Mouse (Mus musculus) lung, adult 18-20 months (tissue): Measurements from ENCODE around the gene Lmtk2.

Experiments used
- DNase-seq, 2 experiments: peaks; one replicate each; pipeline ENCODE4 v3.0.0; 2022; ENCODE audit warnings: mixed read lengths in 2 of 2

Lmtk2 gene

GRCm38 (mm10) chr5:144109201-144109600 lies 9.0 kb downstream of the Lmtk2 start:
- peak; percentile 75 to 83 for DNase-seq

DNA sequence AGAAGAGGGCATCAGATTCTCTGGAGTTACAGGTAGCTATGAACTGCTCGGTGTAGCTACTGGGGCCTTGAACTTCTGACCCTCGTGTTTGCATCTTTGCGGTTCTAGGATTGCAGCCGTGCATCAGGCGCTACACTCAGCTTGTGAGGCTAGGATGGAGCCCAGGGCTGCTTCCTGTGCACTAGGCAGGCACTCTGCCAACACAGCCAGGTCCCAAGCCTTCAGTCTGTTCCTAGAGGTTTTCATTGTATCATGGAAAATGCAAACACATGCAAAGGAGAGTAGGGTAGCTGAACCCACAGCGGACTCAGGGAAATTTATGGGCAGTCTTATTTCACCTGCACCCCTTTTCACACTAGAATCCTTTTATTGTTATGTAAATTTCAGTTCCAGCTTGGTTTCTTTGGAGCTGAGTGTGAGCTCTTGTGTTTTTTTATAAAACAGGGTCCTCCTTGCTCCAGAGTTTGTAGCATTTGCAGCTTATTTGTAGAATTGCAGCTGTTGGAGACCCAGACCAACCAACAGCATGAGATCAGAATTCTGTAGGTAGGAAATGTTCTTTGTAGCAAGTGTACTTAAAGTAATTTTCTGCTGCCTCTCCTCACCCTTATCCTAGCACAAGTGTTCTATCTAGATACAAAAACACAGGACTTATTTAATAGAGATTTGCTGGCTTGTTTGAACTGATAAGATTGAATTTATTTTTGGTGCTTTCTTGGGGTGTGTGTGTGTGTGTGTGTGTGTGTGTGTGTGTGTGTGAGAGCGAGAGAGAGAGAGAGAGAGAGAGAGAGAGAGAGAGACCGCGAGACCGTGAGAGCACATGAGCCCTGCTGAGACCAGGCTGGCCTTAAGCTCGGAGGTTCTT lies 12.6 kb downstream of the Lmtk2 start:
- no peak for DNase-seq

- peak in 1 of 2 experiments; percentile 29 for DNase-seq
Measured at GRCm38 (mm10) chr5:144114068-144114467, 13.8 kb downstream of the Lmtk2 start.

- peak in 1 of 2 experiments; percentile 26 for DNase-seq
Measured at GRCm38 (mm10) chr5:144114970-144115627, 14.9 kb downstream of the Lmtk2 start.

- no peak for DNase-seq
Measured at GRCm38 (mm10) chr5:144115628-144115977, 15.4 kb downstream of the Lmtk2 start.

- no peak for DNase-seq
Measured at GRCm38 (mm10) chr5:144118271-144118670, 18.0 kb downstream of the Lmtk2 start.

- no peak for DNase-seq
Measured at GRCm38 (mm10) chr5:144119286-144119685, 19.1 kb downstream of the Lmtk2 start.

GRCm38 (mm10) chr5:144121489-144121888 lies 21.3 kb downstream of the Lmtk2 start:
- DNase-seq: no peak

- peak in 1 of 2 experiments; percentile 42 for DNase-seq
Measured at GRCm38 (mm10) chr5:144125979-144126755, 25.9 kb downstream of the Lmtk2 start.

- DNase-seq: no peak
Measured at GRCm38 (mm10) chr5:144143531-144143930, 43.3 kb downstream of the Lmtk2 start.

- peak; percentile 61 to 65 for DNase-seq
Measured at GRCm38 (mm10) chr5:144146898-144147297, 46.7 kb downstream of the Lmtk2 start.

DNA sequence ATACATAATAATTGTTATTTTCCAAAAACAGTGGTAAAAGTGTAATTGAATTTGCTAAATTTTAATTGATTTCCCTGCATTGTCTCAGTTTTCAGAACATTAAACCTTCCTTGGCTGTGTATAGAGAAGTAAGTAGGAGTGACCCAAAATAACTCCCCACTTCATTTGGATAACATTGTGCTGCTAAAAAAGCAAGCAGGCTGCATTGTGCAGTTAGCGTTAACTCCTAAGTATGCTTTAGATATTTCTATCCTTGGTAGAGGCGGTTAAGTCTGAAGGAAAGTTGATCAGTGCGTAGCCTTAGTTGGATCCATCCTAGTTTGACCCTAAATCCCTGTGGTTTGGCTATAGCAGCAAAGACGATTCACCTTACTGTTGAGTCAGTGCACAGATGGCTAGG lies 49.3 kb downstream of the Lmtk2 start:
- no peak for DNase-seq

- peak in 1 of 2 experiments; percentile 39 for DNase-seq
Measured at GRCm38 (mm10) chr5:144151270-144151669, 51.0 kb downstream of the Lmtk2 start.

- peak; percentile 63 to 77 for DNase-seq
Measured at GRCm38 (mm10) chr5:144154528-144154927, 54.3 kb downstream of the Lmtk2 start.

DNA sequence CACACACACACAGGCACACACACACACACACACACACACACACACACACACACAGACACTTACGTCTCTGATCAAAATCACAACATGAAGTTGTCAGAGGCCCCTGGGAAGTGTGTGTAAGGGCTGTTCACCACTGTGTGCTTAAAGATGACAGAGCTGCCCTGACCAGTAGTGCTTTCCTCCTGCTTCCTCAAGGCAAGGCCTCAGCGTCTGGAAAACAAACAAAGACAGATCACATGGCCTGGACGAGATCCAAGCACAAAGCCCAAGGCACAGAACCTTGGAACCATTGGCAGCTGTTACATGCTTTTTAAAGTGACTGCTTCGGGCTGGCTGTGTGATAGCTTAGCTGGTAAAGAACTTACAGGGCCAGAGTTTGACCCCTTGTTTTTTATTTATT lies 58.4 kb downstream of the Lmtk2 start:
- peak; percentile 87 to 91 for DNase-seq

- no peak for DNase-seq
Measured at GRCm38 (mm10) chr5:144159137-144159536, 58.9 kb downstream of the Lmtk2 start.

- no peak for DNase-seq
Measured at GRCm38 (mm10) chr5:144162080-144162812, 62.0 kb downstream of the Lmtk2 start.

DNA sequence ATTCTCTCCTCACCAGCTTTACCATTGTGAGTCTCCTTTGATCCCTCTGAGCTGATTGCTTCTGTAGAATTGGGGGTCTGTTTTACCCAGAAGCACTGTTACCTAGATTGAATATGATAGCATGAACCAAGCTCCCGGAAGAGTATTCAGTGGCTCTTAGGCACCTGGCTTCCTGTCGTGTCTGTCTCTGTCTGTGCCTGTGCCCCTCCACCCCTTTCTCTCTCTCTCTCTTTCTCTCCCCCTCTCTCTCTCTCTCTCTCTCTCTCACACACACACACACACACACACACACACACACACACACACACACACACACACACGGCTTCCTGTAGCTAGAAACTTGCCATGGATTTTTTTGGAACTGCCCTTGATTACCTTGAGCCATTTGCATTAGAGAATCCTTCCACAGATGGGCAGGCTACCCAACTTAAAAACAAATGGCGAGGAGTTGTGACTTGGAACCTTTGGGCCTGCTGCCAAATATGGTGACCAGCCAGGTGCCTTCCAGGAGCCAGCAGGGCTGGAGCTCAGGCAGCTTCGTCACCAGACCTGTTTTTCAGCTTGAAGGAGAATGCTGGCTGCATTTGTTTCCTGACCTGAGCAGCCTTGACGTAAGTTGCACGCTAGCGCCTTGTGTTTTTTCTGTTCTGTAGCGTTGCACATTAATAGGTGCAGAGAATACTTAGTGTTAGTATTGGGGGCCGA lies 62.7 kb downstream of the Lmtk2 start:
- peak; percentile 80 to 90 for DNase-seq

GRCm38 (mm10) chr5:144165756-144166155 lies 65.5 kb downstream of the Lmtk2 start:
- no peak for DNase-seq

- DNase-seq: no peak
Measured at GRCm38 (mm10) chr5:144169275-144169975, 69.2 kb downstream of the Lmtk2 start.

GRCm38 (mm10) chr5:144173648-144174047 lies 73.4 kb downstream of the Lmtk2 start:
- no peak for DNase-seq
